Mouse (Mus musculus): ENCODE measurements around the gene Elobl. TPM values are rescaled to one million over a fixed set of nuclear protein-coding genes. Genes with fewer than 3 reads are reported as not detected.

The Elobl gene
- polyA plus RNA-seq, 1 experiment from 2014 or later: not detected

- Histone ChIP-seq H3K27ac (ENCODE audit: low read length) (no peak overlapping the region), H3K9me3 (ENCODE audit: control insufficient read depth, low read length) (no peaks in the 10 kb centered on the region), H3K4me1 (replicated peaks; ENCODE audit: control insufficient read depth, insufficient read depth, low read length) (no peaks in the 10 kb centered on the region), H3K4me2 (ENCODE audit: low read depth, low read length) (no peak overlapping the region), H3K27me3 (ENCODE audit: control insufficient read depth, insufficient read depth, low read depth, low read length) (no peaks in the 10 kb centered on the region), H3K36me3 (ENCODE audit: control insufficient read depth, insufficient read depth, low read length) (peaks cover 6% of the 10 kb centered on the region), H3K9ac (ENCODE audit: low read length) (no peak overlapping the region), H3K4me3 (ENCODE audit: low read length) (no peak overlapping the region)
- no peak for ATAC-seq (ENCODE audit: low read depth)
- WGBS: 92% methylated on average over 19 of the region's 19 CpGs
Measured at GRCm38 (mm10) chr11:88934089-88935000, 32.4 kb downstream of the Elobl start.

- WGBS: 91% methylated on average over 9 of the region's 9 CpGs
- Histone ChIP-seq H3K36me3 (ENCODE audit: control insufficient read depth, insufficient read depth, low read length) (peaks cover 3% of the 10 kb centered on the region; the same call in 1 of the 2 replicates), H3K4me2 (ENCODE audit: low read depth, low read length) (no peak overlapping the region), H3K4me3 (ENCODE audit: low read length) (no peak overlapping the region), H3K4me1 (replicated peaks; ENCODE audit: control insufficient read depth, insufficient read depth, low read length) (no peaks in the 10 kb centered on the region), H3K27ac (ENCODE audit: low read length) (no peak overlapping the region), H3K9ac (ENCODE audit: low read length) (no peak overlapping the region), H3K9me3 (ENCODE audit: control insufficient read depth, low read length) (no peaks in the 10 kb centered on the region), H3K27me3 (ENCODE audit: control insufficient read depth, insufficient read depth, low read depth, low read length) (no peaks in the 10 kb centered on the region)
- ATAC-seq (ENCODE audit: low read depth): no peak
Measured at GRCm38 (mm10) chr11:88933030-88933429, 33.7 kb downstream of the Elobl start.

GRCm38 (mm10) chr11:88931692-88932530, 34.8 kb downstream of the Elobl start:
- no peak overlapping the region for H3K9ac ChIP-seq (ENCODE audit: low read length)
- H3K36me3 ChIP-seq (ENCODE audit: control insufficient read depth, insufficient read depth, low read length): peaks cover 6% of the 10 kb centered on the region; the same call in 1 of the 2 replicates
- no peak overlapping the region for H3K27ac ChIP-seq (ENCODE audit: low read length)
- H3K4me1 ChIP-seq (replicated peaks; ENCODE audit: control insufficient read depth, insufficient read depth, low read length): no peaks in the 10 kb centered on the region
- no peak for ATAC-seq (ENCODE audit: low read depth)
- H3K4me3 ChIP-seq (ENCODE audit: low read length): no peak overlapping the region
- no peaks in the 10 kb centered on the region for H3K27me3 ChIP-seq (ENCODE audit: control insufficient read depth, insufficient read depth, low read depth, low read length)
- 81% methylated on average over 14 of the region's 14 CpGs for WGBS
- H3K9me3 ChIP-seq (ENCODE audit: control insufficient read depth, low read length): no peaks in the 10 kb centered on the region
- H3K4me2 ChIP-seq (ENCODE audit: low read depth, low read length): no peak overlapping the region

- ATAC-seq (ENCODE audit: low read depth): no peak
- Histone ChIP-seq H3K4me2 (ENCODE audit: low read depth, low read length) (no peak overlapping the region), H3K4me1 (replicated peaks; ENCODE audit: control insufficient read depth, insufficient read depth, low read length) (no peaks in the 10 kb centered on the region), H3K9me3 (ENCODE audit: control insufficient read depth, low read length) (no peaks in the 10 kb centered on the region), H3K27ac (ENCODE audit: low read length) (no peak overlapping the region), H3K4me3 (ENCODE audit: low read length) (no peak overlapping the region), H3K27me3 (ENCODE audit: control insufficient read depth, insufficient read depth, low read depth, low read length) (no peaks in the 10 kb centered on the region), H3K9ac (ENCODE audit: low read length) (no peak overlapping the region), H3K36me3 (ENCODE audit: control insufficient read depth, insufficient read depth, low read length) (peaks cover 13% of the 10 kb centered on the region; the same call in 1 of the 2 replicates)
- WGBS: 68% methylated on average over 5 of the region's 5 CpGs
Measured at GRCm38 (mm10) chr11:88926566-88926965, 40.2 kb downstream of the Elobl start.

Other genes starting within 250 kb of the Elobl start
- gene Msi2, start 248.4 kb downstream of the Elobl start, polyA plus RNA-seq (2015; fragmentation: Nextera tagmentation; extraction: Ambion mirVana): 15.1 and 16.4 TPM in 2 replicates
- 19.0 and 19.3 TPM in 2 replicates for gene Akap1, start 102.3 kb downstream of the Elobl start, polyA plus RNA-seq (2015; fragmentation: Nextera tagmentation; extraction: Ambion mirVana)
- 89.8 and 90.8 TPM in 2 replicates for gene Scpep1, start 11.5 kb downstream of the Elobl start, polyA plus RNA-seq (2015; fragmentation: Nextera tagmentation; extraction: Ambion mirVana)
- 11.9 and 13.7 TPM in 2 replicates for gene Coil, start 3.3 kb upstream of the Elobl start, polyA plus RNA-seq (2015; fragmentation: Nextera tagmentation; extraction: Ambion mirVana)
- gene Trim25, start 32.4 kb upstream of the Elobl start, polyA plus RNA-seq (2015; fragmentation: Nextera tagmentation; extraction: Ambion mirVana): 24.2 and 27.3 TPM in 2 replicates
- gene Dgke, start 99.9 kb upstream of the Elobl start, polyA plus RNA-seq (2015; fragmentation: Nextera tagmentation; extraction: Ambion mirVana): 4.5 and 5.1 TPM in 2 replicates
- 1.2 and 2.1 TPM in 2 replicates for gene Gm525, start 106.9 kb upstream of the Elobl start, polyA plus RNA-seq (2015; fragmentation: Nextera tagmentation; extraction: Ambion mirVana)